Mouse (Mus musculus) E14TG2a.4 (cell line): ENCODE results near the gene Diaph3.

Experiments
- H3K27me3 ChIP-seq: 2 replicates; pipeline ENCODE4 v1.6.1; 2014; ENCODE audit warnings: low read length, control low read depth; ENCODE audit not compliant: insufficient read depth
- H3K36me3 ChIP-seq: 2 replicates; pipeline ENCODE4 v1.6.1; 2014; ENCODE audit warnings: low read length, control low read depth; ENCODE audit not compliant: insufficient read depth
- H3K4me1 ChIP-seq: replicated peaks from 2 replicates; pipeline ENCODE4 v1.6.1; 2014; ENCODE audit warnings: low read depth, low read length, control low read depth
- H3K4me3 ChIP-seq: replicated peaks from 2 replicates; pipeline ENCODE4 v1.5.1; 2014; ENCODE audit warnings: mild to moderate bottlenecking, low read length
- H3K9me3 ChIP-seq: 2 replicates; pipeline ENCODE4 v1.6.1; 2014; ENCODE audit warnings: low read length, control low read depth
- CTCF ChIP-seq: conservative IDR thresholded peaks from 2 replicates; pipeline ENCODE4 v1.5.1; 2014; ENCODE audit warnings: low read length
- NANOG ChIP-seq: IDR thresholded peaks from 2 replicates; pipeline ENCODE4 v1.6.1; 2014; ENCODE audit warnings: borderline replicate concordance, low read length, mixed read lengths
- POU5F1 ChIP-seq: IDR thresholded peaks from 2 replicates; pipeline ENCODE4 v1.6.1; 2014; ENCODE audit warnings: low read length, borderline replicate concordance

The Diaph3 gene

GRCm38 (mm10) chr14:86788880-86789641 lies 352.0 kb downstream of the Diaph3 start:
- Histone ChIP-seq H3K4me1 (no peaks in the 10 kb centered on the region), H3K4me3 (no peak overlapping the region), H3K36me3 (no peaks in the 10 kb centered on the region), H3K9me3 (no peaks in the 10 kb centered on the region), H3K27me3 (no peaks in the 10 kb centered on the region)
- TF ChIP-seq POU5F1: no peak
- no peak for TF ChIP-seq CTCF
- no peak for TF ChIP-seq NANOG

GRCm38 (mm10) chr14:86786866-86787265 lies 354.2 kb downstream of the Diaph3 start:
- Histone ChIP-seq H3K36me3 (no peaks in the 10 kb centered on the region), H3K4me3 (no peak overlapping the region), H3K27me3 (no peaks in the 10 kb centered on the region), H3K9me3 (no peaks in the 10 kb centered on the region), H3K4me1 (no peaks in the 10 kb centered on the region)
- no peak for TF ChIP-seq POU5F1
- no peak for TF ChIP-seq CTCF
- no peak for TF ChIP-seq NANOG

- H3K27me3 ChIP-seq: no peaks in the 10 kb centered on the region
- TF ChIP-seq POU5F1: no peak
- TF ChIP-seq NANOG: no peak
- peak; percentile 35; the same call in 1 of the 2 replicates for TF ChIP-seq CTCF
- H3K36me3 ChIP-seq: no peaks in the 10 kb centered on the region
- H3K4me1 ChIP-seq: no peaks in the 10 kb centered on the region; the same call in 1 of the 2 replicates
- no peak overlapping the region for H3K4me3 ChIP-seq
- H3K9me3 ChIP-seq: no peaks in the 10 kb centered on the region
Measured at GRCm38 (mm10) chr14:86781553-86782273, 359.3 kb downstream of the Diaph3 start.

GRCm38 (mm10) chr14:86773311-86773710 lies 367.7 kb downstream of the Diaph3 start:
- TF ChIP-seq POU5F1 (no peak), NANOG (no peak), CTCF (no peak)
- Histone ChIP-seq H3K9me3 (no peaks in the 10 kb centered on the region), H3K36me3 (no peaks in the 10 kb centered on the region), H3K4me1 (no peaks in the 10 kb centered on the region; the same call in 1 of the 2 replicates), H3K4me3 (no peak overlapping the region), H3K27me3 (no peaks in the 10 kb centered on the region)

- no peak overlapping the region for H3K4me3 ChIP-seq
- no peaks in the 10 kb centered on the region for H3K9me3 ChIP-seq
- H3K4me1 ChIP-seq: no peaks in the 10 kb centered on the region; the same call in 1 of the 2 replicates
- TF ChIP-seq CTCF: no peak
- TF ChIP-seq POU5F1: no peak
- TF ChIP-seq NANOG: no peak
- H3K27me3 ChIP-seq: no peaks in the 10 kb centered on the region
- no peaks in the 10 kb centered on the region for H3K36me3 ChIP-seq
Measured at GRCm38 (mm10) chr14:86772176-86773150, 368.6 kb downstream of the Diaph3 start.

- TF ChIP-seq CTCF (no peak), POU5F1 (no peak), NANOG (no peak)
Measured at GRCm38 (mm10) chr14:86764286-86764685, 376.7 kb downstream of the Diaph3 start.

GRCm38 (mm10) chr14:86757604-86758520 lies 383.2 kb downstream of the Diaph3 start:
- TF ChIP-seq NANOG (no peak), POU5F1 (no peak), CTCF (no peak)
- no peaks in the 10 kb centered on the region for H3K4me1 ChIP-seq
- no peak overlapping the region for H3K4me3 ChIP-seq
- H3K27me3 ChIP-seq: no peaks in the 10 kb centered on the region
- H3K9me3 ChIP-seq: no peaks in the 10 kb centered on the region
- H3K36me3 ChIP-seq: no peaks in the 10 kb centered on the region

More at GRCm38 (mm10) chr14:86764286-86764685, 376.7 kb downstream of the Diaph3 start:
- Histone ChIP-seq H3K4me3 (no peak overlapping the region), H3K9me3 (no peaks in the 10 kb centered on the region), H3K36me3 (no peaks in the 10 kb centered on the region), H3K27me3 (no peaks in the 10 kb centered on the region), H3K4me1 (no peaks in the 10 kb centered on the region)
